Mouse (Mus musculus) bone marrow macrophage, adult 2 months (primary cell): ENCODE data around the gene Olfr1243.

Experiments used
- CTCF ChIP-seq: IDR thresholded peaks from 2 replicates; pipeline ENCODE4 v1.5.1; 2012; ENCODE audit warnings: low read depth, mild to moderate bottlenecking, low read length, moderate library complexity
- POLR2A ChIP-seq: IDR thresholded peaks from 2 replicates; pipeline ENCODE4 v1.6.1; 2012; ENCODE audit warnings: mild to moderate bottlenecking, low read depth, low read length, borderline replicate concordance

DNA sequence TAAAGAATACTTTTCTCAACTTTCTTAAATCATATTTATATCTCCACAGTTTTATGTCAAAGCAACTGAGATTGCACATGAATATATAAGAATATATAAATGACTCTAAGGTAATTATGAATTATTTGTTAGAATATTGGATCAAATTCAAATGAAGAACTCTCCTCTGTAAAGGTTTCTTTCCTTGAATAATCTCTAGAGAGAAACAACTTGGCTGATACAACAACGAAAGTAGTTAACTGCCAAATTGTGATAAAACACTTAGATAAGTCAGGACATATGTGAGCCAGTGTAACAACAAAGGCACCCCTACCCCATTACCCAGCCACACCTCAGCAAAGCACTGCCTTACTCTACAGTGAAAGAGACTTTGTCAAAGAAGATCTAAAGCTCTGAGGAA, 33.1 kb downstream of the Olfr1243 start, which contains the start of gene Olfr1242:
- TF ChIP-seq CTCF (no peak), POLR2A (no peak)
